Mouse (Mus musculus) midbrain, embryonic 15.5 days (tissue): ENCODE data around the gene Zbtb8os. TPM values are rescaled to one million over a fixed set of nuclear protein-coding genes. Genes with fewer than 3 reads are reported as not detected.

Experiments used
- ATAC-seq: fragments of 200-750 bp; cut with Nextera tagmentation; replicated peaks from 2 replicates; pipeline ENCODE4 v1.8.0; 2017; ENCODE audit warnings: moderate TSS enrichment
- H3K27ac ChIP-seq: fragments of 300-500 bp; sonication (generic); 2 replicates; pipeline ENCODE4 v1.5.1; 2015; ENCODE audit warnings: mild to moderate bottlenecking, inconsistent platforms
- H3K27me3 ChIP-seq: fragments of 300-500 bp; sonication (generic); replicated peaks from 2 replicates; pipeline ENCODE4 v1.6.1; 2015; ENCODE audit warnings: inconsistent platforms
- H3K36me3 ChIP-seq: fragments of 300-500 bp; sonication (generic); replicated peaks from 2 replicates; pipeline ENCODE4 v1.6.1; 2015; ENCODE audit warnings: inconsistent platforms
- H3K4me1 ChIP-seq: fragments of 300-500 bp; sonication (generic); 2 replicates; pipeline ENCODE4 v1.6.1; 2015; ENCODE audit warnings: inconsistent platforms
- H3K4me2 ChIP-seq: fragments of 300-500 bp; sonication (generic); 2 replicates; pipeline ENCODE4 v1.6.1; 2015; ENCODE audit warnings: inconsistent platforms, mild to moderate bottlenecking, moderate library complexity
- H3K4me3 ChIP-seq: fragments of 300-500 bp; sonication (generic); 2 replicates; pipeline ENCODE4 v1.5.1; 2015; ENCODE audit warnings: mild to moderate bottlenecking, inconsistent platforms
- H3K9ac ChIP-seq: fragments of 300-500 bp; sonication (generic); 2 replicates; pipeline ENCODE4 v1.6.1; 2015; ENCODE audit warnings: mild to moderate bottlenecking, inconsistent platforms
- H3K9me3 ChIP-seq: fragments of 300-500 bp; sonication (generic); 2 replicates; pipeline ENCODE4 v1.6.1; 2016; ENCODE audit warnings: inconsistent platforms
- whole genome bisulfite sequencing: fragments of 180-500 bp; shearing (Covaris S2); methylation state at CpG from one replicate; pipeline ENCODE4 v1.1.7; 2015; ENCODE audit warnings: mixed read lengths; 5-methylcytosine and 5-hydroxymethylcytosine counted together
- polyA plus RNA-seq: library from polyadenylated mRNA; unstranded; fragments of >200 nt; fragmentation: Nextera tagmentation; extraction: Ambion mirVana; gene quantifications from 2 replicates; pipeline ENCODE4 v1.2.1, GENCODE M21; 2015

The Zbtb8os gene
- 19.9 and 21.1 TPM in 2 replicates for polyA plus RNA-seq

- under 1% methylated on average over 73 of the region's 73 CpGs for WGBS
- Histone ChIP-seq H3K4me3 (peak within 1 kb of the TSS; percentile 99), H3K4me1 (peaks cover 46% of the 10 kb centered on the region), H3K9ac (peak within 1 kb of the TSS; percentile 97), H3K36me3 (no peaks in the 10 kb centered on the region), H3K4me2 (peak within 1 kb of the TSS; percentile 74), H3K27ac (peak within 1 kb of the TSS; percentile 98), H3K27me3 (no peaks in the 10 kb centered on the region), H3K9me3 (no peaks in the 10 kb centered on the region)
- peak; percentile 98 for ATAC-seq
These were observed at the start of gene Zbtb8os, which contains the start of gene Rbbp4 for GRCm38 (mm10) chr4:129335216-129336074. TSS of gene Zbtb8os (plus strand) at chr4:129335695. TSS of gene Rbbp4 (minus strand) at chr4:129335370.

- 58% methylated on average over 5 of the region's 5 CpGs for WGBS
- Histone ChIP-seq H3K9me3 (no peaks in the 10 kb centered on the region), H3K4me3 (no peak overlapping the region)
These were observed 49.4 kb upstream of the Zbtb8os start for GRCm38 (mm10) chr4:129286001-129286682.

GRCm38 (mm10) chr4:129286683-129287471 is 48.6 kb upstream of the Zbtb8os start:
- Histone ChIP-seq H3K9ac (peak overlapping the region; percentile 51), H3K27me3 (peaks cover 8% of the 10 kb centered on the region), H3K4me3 (peak overlapping the region; percentile 50), H3K36me3 (no peaks in the 10 kb centered on the region), H3K4me2 (peak overlapping the region; percentile 95), H3K9me3 (no peaks in the 10 kb centered on the region), H3K27ac (no peak overlapping the region), H3K4me1 (peaks cover 18% of the 10 kb centered on the region)
- no peak for ATAC-seq
- WGBS, result 3% methylated on average over 28 of the region's 28 CpGs

More at GRCm38 (mm10) chr4:129286001-129286682, 49.4 kb upstream of the Zbtb8os start:
- no peaks in the 10 kb centered on the region for H3K36me3 ChIP-seq
- H3K4me1 ChIP-seq, result peaks cover 18% of the 10 kb centered on the region
- no peak for ATAC-seq
- peak overlapping the region; percentile 95 for H3K4me2 ChIP-seq
- peaks cover 8% of the 10 kb centered on the region for H3K27me3 ChIP-seq
- H3K27ac ChIP-seq, result no peak overlapping the region
- H3K9ac ChIP-seq, result no peak overlapping the region

- H3K9me3 ChIP-seq, result no peaks in the 10 kb centered on the region
- peaks cover 18% of the 10 kb centered on the region for H3K4me1 ChIP-seq
- H3K27me3 ChIP-seq, result peaks cover 8% of the 10 kb centered on the region
- peak within 1 kb of the TSS; percentile 95 for H3K4me2 ChIP-seq
- H3K36me3 ChIP-seq, result no peaks in the 10 kb centered on the region
- no peak within 1 kb of the TSS for H3K27ac ChIP-seq
- H3K4me3 ChIP-seq, result peak within 1 kb of the TSS; percentile 50
- WGBS, result under 1% methylated on average over 47 of the region's 53 CpGs
- H3K9ac ChIP-seq, result peak within 1 kb of the TSS; percentile 51
- no peak; the same call in 1 of the 2 replicates for ATAC-seq
These were observed 48.0 kb upstream of the Zbtb8os start, which contains the start of gene Sync for GRCm38 (mm10) chr4:129287472-129287981. TSS of gene Sync (plus strand) at chr4:129287617.

GRCm38 (mm10) chr4:129288067-129288466 is 47.4 kb upstream of the Zbtb8os start:
- H3K27me3 ChIP-seq, result peaks cover 8% of the 10 kb centered on the region
- no peaks in the 10 kb centered on the region for H3K36me3 ChIP-seq
- peak overlapping the region; percentile 50 for H3K4me3 ChIP-seq
- no peaks in the 10 kb centered on the region for H3K9me3 ChIP-seq
- no peak for ATAC-seq
- 24% methylated on average over 3 of the region's 3 CpGs for WGBS
- H3K9ac ChIP-seq, result no peak overlapping the region
- H3K4me2 ChIP-seq, result peak overlapping the region; percentile 95
- H3K4me1 ChIP-seq, result peaks cover 18% of the 10 kb centered on the region
- no peak overlapping the region for H3K27ac ChIP-seq

GRCm38 (mm10) chr4:129289671-129290070 is 45.8 kb upstream of the Zbtb8os start:
- Histone ChIP-seq H3K4me2 (no peak overlapping the region), H3K36me3 (no peaks in the 10 kb centered on the region), H3K4me3 (no peak overlapping the region), H3K9ac (no peak overlapping the region), H3K4me1 (peaks cover 18% of the 10 kb centered on the region), H3K27me3 (peaks cover 8% of the 10 kb centered on the region), H3K27ac (no peak overlapping the region), H3K9me3 (no peaks in the 10 kb centered on the region)
- no peak for ATAC-seq
- 90% methylated on average over 8 of the region's 8 CpGs for WGBS

- H3K36me3 ChIP-seq, result no peaks in the 10 kb centered on the region
- no peak overlapping the region for H3K9ac ChIP-seq
- no peaks in the 10 kb centered on the region for H3K27me3 ChIP-seq
- no peaks in the 10 kb centered on the region for H3K9me3 ChIP-seq
- 74% methylated on average over 7 of the region's 7 CpGs for WGBS
- no peak overlapping the region for H3K27ac ChIP-seq
- no peak overlapping the region for H3K4me3 ChIP-seq
- H3K4me1 ChIP-seq, result peaks cover 2% of the 10 kb centered on the region; the same call in 1 of the 2 replicates
- H3K4me2 ChIP-seq, result no peak overlapping the region
- ATAC-seq, result no peak
These were observed 42.7 kb upstream of the Zbtb8os start for GRCm38 (mm10) chr4:129292831-129293230.

- no peak for ATAC-seq
These were observed 41.8 kb upstream of the Zbtb8os start for GRCm38 (mm10) chr4:129293702-129294101.

GRCm38 (mm10) chr4:129295188-129295587 is 40.3 kb upstream of the Zbtb8os start:
- ATAC-seq, result no peak
- Histone ChIP-seq H3K4me2 (no peak overlapping the region), H3K27me3 (no peaks in the 10 kb centered on the region), H3K27ac (no peak overlapping the region), H3K4me3 (no peak overlapping the region), H3K4me1 (no peaks in the 10 kb centered on the region), H3K36me3 (no peaks in the 10 kb centered on the region), H3K9ac (no peak overlapping the region), H3K9me3 (no peaks in the 10 kb centered on the region)
- WGBS, result 84% methylated on average over 2 of the region's 2 CpGs

More at GRCm38 (mm10) chr4:129293702-129294101, 41.8 kb upstream of the Zbtb8os start:
- H3K4me1 ChIP-seq, result no peaks in the 10 kb centered on the region
- H3K27ac ChIP-seq, result no peak overlapping the region
- 0 out of 2 replicates have a peak overlapping the region, but pooled peaks have one; percentile 1 for H3K4me2 ChIP-seq
- H3K9me3 ChIP-seq, result no peaks in the 10 kb centered on the region
- H3K9ac ChIP-seq, result no peak overlapping the region
- no peaks in the 10 kb centered on the region for H3K36me3 ChIP-seq
- WGBS, result 25% methylated on average over 16 of the region's 16 CpGs
- H3K27me3 ChIP-seq, result no peaks in the 10 kb centered on the region
- H3K4me3 ChIP-seq, result no peak overlapping the region

GRCm38 (mm10) chr4:129296066-129296465 is 39.4 kb upstream of the Zbtb8os start:
- H3K4me3 ChIP-seq, result no peak overlapping the region
- H3K9me3 ChIP-seq, result no peaks in the 10 kb centered on the region
- no peaks in the 10 kb centered on the region for H3K27me3 ChIP-seq
- no peaks in the 10 kb centered on the region for H3K36me3 ChIP-seq
- H3K4me1 ChIP-seq, result no peaks in the 10 kb centered on the region
- no peak overlapping the region for H3K27ac ChIP-seq
- 89% methylated on average over 7 of the region's 7 CpGs for WGBS
- no peak overlapping the region for H3K4me2 ChIP-seq
- no peak overlapping the region for H3K9ac ChIP-seq
- no peak for ATAC-seq

- Histone ChIP-seq H3K36me3 (no peaks in the 10 kb centered on the region), H3K27ac (no peak overlapping the region), H3K9me3 (no peaks in the 10 kb centered on the region), H3K9ac (no peak overlapping the region), H3K27me3 (no peaks in the 10 kb centered on the region), H3K4me2 (no peak overlapping the region), H3K4me3 (no peak overlapping the region), H3K4me1 (no peaks in the 10 kb centered on the region)
- ATAC-seq, result no peak
- WGBS, result 98% methylated on average over 4 of the region's 4 CpGs
These were observed 37.8 kb upstream of the Zbtb8os start for GRCm38 (mm10) chr4:129297724-129298123.
